Mouse (Mus musculus) CH12.LX (cell line): ENCODE data around the gene Abca7. TPM values are rescaled to one million over a fixed set of nuclear protein-coding genes. Genes with fewer than 3 reads are reported as not detected.
A peak's percentile ranks its signal among the peaks of the same experiment; 100 is the strongest.
"Not testable (repeated sequence)": the region's sequence is repeated elsewhere in the genome, so short reads cannot be mapped to it uniquely, and the experiment has no call there.

ENCODE experiments used
- DNase-seq: peaks from one replicate; pipeline ENCODE4 v3.0.0-alpha.2; 2013; ENCODE audit errors: extremely low read depth
- H3K27ac ChIP-seq: 2 replicates; pipeline ENCODE4 v1.5.1; 2012; ENCODE audit warnings: low read depth, mild to moderate bottlenecking, control low read depth, moderate library complexity; ENCODE audit not compliant: insufficient read depth
- H3K27me3 ChIP-seq: replicated peaks from 2 replicates; pipeline ENCODE3; 2012; ENCODE audit warnings: inconsistent platforms
- H3K36me3 ChIP-seq, 2 experiments: replicated peaks in 1 of 2; 2 replicates each; pipeline versions ENCODE3 to v1.6.1; 2012; ENCODE audit warnings: inconsistent platforms in 1 of 2, low read length in 1 of 2, mild to moderate bottlenecking in 1 of 2, mixed read lengths in 1 of 2, moderate library complexity in 1 of 2; ENCODE audit not compliant: control insufficient read depth in 1 of 2, insufficient read depth in 1 of 2
- H3K4me1 ChIP-seq, 2 experiments: 2 replicates each; pipeline ENCODE4 v1.6.1; 2012; ENCODE audit warnings: inconsistent platforms in 1 of 2, moderate library complexity in 1 of 2; ENCODE audit not compliant: insufficient read depth in 2 of 2, control insufficient read depth in 1 of 2
- H3K4me2 ChIP-seq: 2 replicates; pipeline ENCODE4 v1.6.1; 2012; ENCODE audit warnings: low read depth, mild to moderate bottlenecking, control low read depth; ENCODE audit not compliant: poor library complexity, insufficient read depth, severe bottlenecking
- H3K4me3 ChIP-seq, 3 experiments: fragments of 150-350 bp in 1 of 3; sonication (generic) in 1 of 3; replicated peaks in 1 of 3; 2 replicates each; pipeline versions ENCODE3 to v1.5.1; 2011 to 2012; ENCODE audit warnings: low read depth in 2 of 3, low read length in 2 of 3, mild to moderate bottlenecking in 2 of 3, moderate library complexity in 2 of 3, control low read depth in 1 of 3, improper control_type of control experiment in 1 of 3, inconsistent platforms in 1 of 3, mixed read lengths in 1 of 3; ENCODE audit not compliant: poor library complexity in 1 of 3
- H3K79me2 ChIP-seq: replicated peaks from 2 replicates; pipeline ENCODE4 v1.6.1; 2012; ENCODE audit warnings: mild to moderate bottlenecking, moderate library complexity; ENCODE audit not compliant: control insufficient read depth, poor library complexity, insufficient read depth, severe bottlenecking; ENCODE audit errors: extremely low read depth
- H3K9ac ChIP-seq: 2 replicates; pipeline ENCODE4 v1.6.1; 2012; ENCODE audit warnings: low read depth, mild to moderate bottlenecking, control low read depth, moderate library complexity; ENCODE audit not compliant: insufficient read depth
- H3K9me3 ChIP-seq: replicated peaks from 2 replicates; pipeline ENCODE3; 2012; ENCODE audit warnings: low read length, inconsistent platforms, mixed read lengths
- BHLHE40 ChIP-seq: IDR thresholded peaks from 2 replicates; pipeline ENCODE4 v1.6.1; 2011; ENCODE audit warnings: mild to moderate bottlenecking, low read depth, low read length, improper control_type of control experiment
- CHD1 ChIP-seq: IDR thresholded peaks from 2 replicates; pipeline ENCODE4 v1.6.1; 2012; ENCODE audit warnings: low read depth, low read length, improper control_type of control experiment, inconsistent platforms
- CHD2 ChIP-seq: IDR thresholded peaks from 2 replicates; pipeline ENCODE4 v1.6.1; 2011; ENCODE audit warnings: low read length, improper control_type of control experiment
- CTCF ChIP-seq, 2 experiments: IDR thresholded peaks in 1 of 2; conservative IDR thresholded peaks in 1 of 2; 2 replicates each; pipeline ENCODE4 v1.5.1; 2011 to 2012; ENCODE audit warnings: low read depth in 2 of 2, low read length in 2 of 2, improper control_type of control experiment in 1 of 2, inconsistent platforms in 1 of 2, mild to moderate bottlenecking in 1 of 2, moderate library complexity in 1 of 2
- E2F4 ChIP-seq: IDR thresholded peaks from 2 replicates; pipeline ENCODE4 v1.6.1; 2011; ENCODE audit warnings: low read depth, low read length, improper control_type of control experiment; ENCODE audit not compliant: insufficient replicate concordance
- EP300 ChIP-seq: IDR thresholded peaks from 2 replicates; pipeline ENCODE4 v1.6.1; 2011; ENCODE audit warnings: low read length, improper control_type of control experiment
- ETS1 ChIP-seq: conservative IDR thresholded peaks from 2 replicates; pipeline ENCODE4 v1.6.1; 2012; ENCODE audit warnings: low read depth, mild to moderate bottlenecking, inconsistent platforms, low read length, improper control_type of control experiment, moderate library complexity
- GABPA ChIP-seq: IDR thresholded peaks from 2 replicates; pipeline ENCODE4 v1.6.1; 2012; ENCODE audit warnings: low read depth, low read length, improper control_type of control experiment, inconsistent platforms; ENCODE audit not compliant: insufficient replicate concordance
- HCFC1 ChIP-seq: IDR thresholded peaks from 2 replicates; pipeline ENCODE4 v1.6.1; 2012; ENCODE audit warnings: low read depth, mild to moderate bottlenecking, inconsistent platforms, low read length, improper control_type of control experiment
- IRF4 ChIP-seq: IDR thresholded peaks from 2 replicates; pipeline ENCODE4 v1.6.1; 2014; ENCODE audit warnings: low read depth, mild to moderate bottlenecking, inconsistent platforms, low read length, improper control_type of control experiment
- JUND ChIP-seq: conservative IDR thresholded peaks from 2 replicates; pipeline ENCODE4 v1.6.1; 2011; ENCODE audit warnings: low read depth, low read length, improper control_type of control experiment
- KAT2A ChIP-seq: IDR thresholded peaks from 2 replicates; pipeline ENCODE4 v1.6.1; 2012; ENCODE audit warnings: low read length, improper control_type of control experiment, inconsistent platforms; ENCODE audit not compliant: insufficient replicate concordance
- MAX ChIP-seq: IDR thresholded peaks from 2 replicates; pipeline ENCODE4 v1.6.1; 2011; ENCODE audit warnings: low read length, improper control_type of control experiment
- MAZ ChIP-seq: IDR thresholded peaks from 2 replicates; pipeline ENCODE4 v1.6.1; 2012; ENCODE audit warnings: low read depth, mild to moderate bottlenecking, inconsistent platforms, low read length, improper control_type of control experiment, moderate library complexity
- PAX5 ChIP-seq: IDR thresholded peaks from 2 replicates; pipeline ENCODE4 v1.6.1; 2012; ENCODE audit warnings: low read length, inconsistent platforms, mixed read lengths
- RAD21 ChIP-seq: IDR thresholded peaks from 2 replicates; pipeline ENCODE4 v1.6.1; 2011; ENCODE audit warnings: low read depth, mild to moderate bottlenecking, low read length, improper control_type of control experiment, moderate library complexity
- USF1 ChIP-seq: IDR thresholded peaks from 2 replicates; pipeline ENCODE4 v1.6.1; 2014; ENCODE audit warnings: low read depth, mild to moderate bottlenecking, inconsistent platforms, low read length, improper control_type of control experiment
- ZKSCAN1 ChIP-seq: IDR thresholded peaks from 2 replicates; pipeline ENCODE4 v1.6.1; 2012; ENCODE audit warnings: low read depth, inconsistent platforms, low read length, improper control_type of control experiment, borderline replicate concordance
- ZMIZ1 ChIP-seq: IDR thresholded peaks from 2 replicates; pipeline ENCODE4 v1.6.1; 2012; ENCODE audit warnings: low read depth, mild to moderate bottlenecking, inconsistent platforms, low read length, improper control_type of control experiment
- ZNF384 ChIP-seq: IDR thresholded peaks from 2 replicates; pipeline ENCODE4 v1.6.1; 2012; ENCODE audit warnings: low read depth, low read length, improper control_type of control experiment, inconsistent platforms
- dilution Hi-C: fragments of 300-500 bp; cut with MboI; formaldehyde crosslinking; loops from 2 replicates; pipeline ENCODE4 v1.14.3; 2020; ENCODE audit warnings: low sequenced_read_pairs; ENCODE audit not compliant: extremely low pct_unique_long_range_greater_than_20kb, extremely low pct_ligation_motif_present
- in situ Hi-C: fragments of 300-500 bp; cut with MboI; formaldehyde crosslinking; loops from 3 replicates; pipeline ENCODE4 v1.14.3; 2019; ENCODE audit warnings: low sequenced_read_pairs, low pct_ligation_motif_present, low pct_unique_long_range_greater_than_20kb, mixed read lengths
- polyA plus RNA-seq: library from polyadenylated mRNA; unstranded; fragments of >175 nt; gene quantifications from 2 replicates; pipeline ENCODE4 v1.2.1, GENCODE M21; 2012; ENCODE audit warnings: low read depth; ENCODE audit not compliant: insufficient read length
- total RNA-seq, 2 experiments: library from RNA; depleted of rRNA; stranded (reverse); fragments of 300-350 nt in 1 of 2; fragments of >200 nt in 1 of 2; gene quantifications; 2 replicates each; pipeline ENCODE4 v1.2.3; 2012 to 2014

Gene Abca7
- total and polyA plus RNA-seq, 3 experiments = 2.3 to 7.0 (median 6.1) TPM

DNA sequence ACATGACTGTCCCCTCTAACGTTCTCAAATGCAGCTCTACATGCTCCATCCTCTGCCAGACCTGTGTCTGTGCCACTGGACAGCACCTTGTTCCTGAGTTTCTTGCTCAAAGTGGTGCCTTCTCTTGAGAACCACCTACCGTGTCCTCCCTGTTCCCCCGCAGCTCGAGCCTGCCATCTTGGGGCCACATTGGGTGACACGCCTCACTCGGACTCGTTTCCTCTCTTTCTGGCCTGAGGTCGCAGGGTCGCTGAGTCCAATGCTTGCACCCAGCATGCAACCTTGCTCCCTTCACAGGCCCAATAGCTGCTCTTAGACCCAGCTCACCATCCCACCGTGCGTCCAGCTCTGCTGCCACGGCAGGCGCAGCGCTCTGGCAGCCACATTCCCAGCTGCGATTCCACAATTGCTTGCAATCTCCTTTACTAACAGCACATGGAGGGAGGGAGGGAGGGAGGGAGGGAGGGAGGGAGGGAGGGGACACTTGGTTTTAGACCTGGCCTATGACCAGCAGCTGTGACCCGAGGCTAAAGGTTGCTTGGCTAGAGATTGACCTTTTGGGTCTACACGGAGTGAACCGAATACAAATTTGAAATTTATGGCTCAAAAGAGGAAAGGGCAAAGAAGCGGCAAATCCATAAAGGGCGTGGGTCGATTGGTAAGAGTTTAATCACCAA is 38.0 kb upstream of the Abca7 start (continued):
- no peak for TF ChIP-seq ZKSCAN1
- TF ChIP-seq CTCF (conservative IDR thresholded peaks at IDR 0.05 in 1 of 2, IDR thresholded peaks at IDR 0.05 in 1 of 2; ENCODE audit: low read depth in 2 of 2, low read length in 2 of 2) = peak; percentile 68 to 99; a peak in 3 of 4 replicates
- TF ChIP-seq EP300 = no peak
- no peak for TF ChIP-seq GABPA
- peak; percentile 77 for TF ChIP-seq MAX
- TF ChIP-seq HCFC1 = peak; percentile 28; the same call in 1 of the 2 replicates
- 0 out of 2 replicates have a peak, but pooled peaks have one; percentile 29 for TF ChIP-seq BHLHE40
- TF ChIP-seq E2F4 = no peak
- TF ChIP-seq USF1 = no peak
- TF ChIP-seq IRF4 = peak; percentile 59
- peak; percentile 41; the same call in 1 of the 2 replicates for TF ChIP-seq MAZ
- no peak for TF ChIP-seq JUND
- no peak for TF ChIP-seq CHD1
- TF ChIP-seq RAD21 = peak; percentile 99
- TF ChIP-seq ZNF384 = no peak
- TF ChIP-seq CHD2 = 0 out of 2 replicates have a peak, but pooled peaks have one; percentile 4
- no peak for TF ChIP-seq ETS1
- no peak for TF ChIP-seq KAT2A
- TF ChIP-seq PAX5 = no peak
- no peak for TF ChIP-seq ZMIZ1

DNA sequence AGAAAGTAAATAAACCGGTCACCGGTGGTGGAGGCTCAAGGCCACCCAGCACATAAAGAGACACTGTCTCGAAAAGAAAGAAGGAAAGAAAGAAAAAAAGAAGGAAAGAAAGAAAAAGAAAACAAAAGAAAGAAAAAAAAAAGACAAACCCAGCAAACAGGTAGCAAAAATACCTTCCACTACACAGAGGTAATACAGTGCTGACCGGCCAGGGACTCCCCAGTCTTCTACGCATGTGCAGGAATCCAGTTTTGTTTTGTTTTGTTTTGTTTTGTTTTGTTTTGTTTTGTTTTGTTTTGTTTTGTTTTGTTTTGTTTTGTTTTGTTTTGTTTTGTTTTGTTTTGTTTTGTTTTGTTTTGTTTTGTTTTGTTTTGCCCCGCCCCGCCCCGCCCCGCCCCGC is 36.9 kb upstream of the Abca7 start:
- H3K27me3 ChIP-seq, dilution Hi-C loops, H3K9ac ChIP-seq, H3K27ac ChIP-seq, H3K4me3 ChIP-seq, in situ Hi-C loops, H3K9me3 ChIP-seq, DNase-seq, H3K4me2 ChIP-seq: not testable (repeated sequence)
- Histone ChIP-seq H3K79me2 (peaks cover 22% of the 10 kb centered on the region), H3K36me3 (peaks cover 23 to 35% of the 10 kb centered on the region in 2 experiments), H3K4me1 (peaks cover 21 to 49% of the 10 kb centered on the region in 2 experiments)
